Mouse (Mus musculus): Measurements from ENCODE around the gene Gm42674. TPM values are rescaled to one million over a fixed set of nuclear protein-coding genes. Genes with fewer than 3 reads are reported as not detected.

The Gm42674 gene
- polyA plus RNA-seq, 1 experiment from 2014 or later: not detected

DNA sequence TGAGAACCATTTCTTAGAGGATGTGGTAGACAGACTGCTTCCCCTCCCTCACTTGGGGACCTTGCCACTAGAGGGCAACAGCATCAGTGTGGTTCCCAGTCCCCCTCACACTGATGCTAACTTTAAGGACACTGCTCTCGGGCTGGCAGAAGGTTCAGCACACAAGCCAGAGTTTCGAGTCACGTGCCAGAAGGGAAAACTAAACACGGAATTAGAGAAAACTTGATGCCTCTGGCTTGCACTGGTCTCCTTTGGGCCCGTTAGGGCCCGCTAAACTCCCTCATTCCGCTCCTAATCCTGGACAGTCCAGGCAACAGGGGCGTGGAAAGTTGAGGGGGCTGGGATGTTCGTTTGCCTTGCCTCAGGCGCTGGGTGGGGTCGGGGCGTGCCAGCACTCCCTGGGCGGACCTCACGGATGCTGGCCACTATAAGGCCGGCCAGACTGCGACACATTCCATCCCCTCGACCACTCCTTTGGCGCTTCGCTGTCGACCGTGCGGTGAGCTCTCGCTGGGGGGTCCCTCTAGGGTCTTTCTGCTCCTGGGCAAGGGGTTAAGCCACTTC, 11.1 kb downstream of the Gm42674 start, which contains the start of gene S100a6:
Gene S100a6 (plus strand): TSS at position 155 of the 564 bp plus-strand sequence.
- WGBS: 1% methylated on average over 23 of the region's 23 CpGs
- Histone ChIP-seq H3K36me3 (ENCODE audit: control insufficient read depth, insufficient read depth, low read length) (no peaks in the 10 kb centered on the region), H3K9ac (replicated peaks; ENCODE audit: low read depth, low read length) (no peak within 1 kb of the TSS)

DNA sequence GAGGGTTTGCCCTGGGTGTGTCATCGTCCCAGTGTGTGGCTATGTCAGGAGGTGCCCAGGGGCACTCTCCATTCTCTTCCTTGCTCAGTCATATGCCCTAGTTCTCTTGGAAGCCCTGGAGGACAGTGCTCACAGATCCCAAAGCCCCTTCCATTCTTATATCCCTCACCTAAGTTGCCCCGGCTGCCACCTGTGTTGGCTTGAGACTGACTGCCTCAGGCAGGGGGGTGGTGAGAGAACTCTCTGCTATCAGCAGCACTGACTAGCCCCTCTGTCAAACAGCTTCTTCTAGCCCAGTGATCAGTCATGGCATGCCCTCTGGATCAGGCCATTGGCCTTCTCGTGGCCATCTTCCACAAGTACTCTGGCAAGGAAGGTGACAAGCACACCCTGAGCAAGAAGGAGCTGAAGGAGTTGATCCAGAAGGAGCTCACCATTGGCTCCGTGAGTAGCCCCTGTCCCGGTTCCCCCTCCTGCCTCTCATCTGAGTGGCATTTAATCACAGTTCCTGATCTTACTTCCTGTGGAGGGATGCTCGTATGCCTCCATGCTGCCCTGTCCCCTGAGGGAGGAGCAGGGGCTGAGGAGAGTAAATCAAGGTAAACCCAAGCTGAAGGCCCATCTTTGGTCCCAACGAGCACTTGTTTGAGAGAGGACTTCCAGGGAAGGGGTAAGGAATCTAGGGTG, 11.9 kb downstream of the Gm42674 start:
- no peaks in the 10 kb centered on the region for H3K27me3 ChIP-seq (ENCODE audit: control insufficient read depth, insufficient read depth, low read length)
- no peaks in the 10 kb centered on the region; the same call in 1 of the 2 replicates for H3K4me1 ChIP-seq (ENCODE audit: control insufficient read depth, insufficient read depth, low read length)
- H3K9ac ChIP-seq (replicated peaks; ENCODE audit: low read depth, low read length): no peak overlapping the region
- no peak overlapping the region for H3K27ac ChIP-seq (ENCODE audit: low read depth, low read length)
- no peaks in the 10 kb centered on the region for H3K36me3 ChIP-seq (ENCODE audit: control insufficient read depth, insufficient read depth, low read length)
- H3K4me3 ChIP-seq (ENCODE audit: low read depth, low read length): no peak overlapping the region
- WGBS: 75% methylated on average over 7 of the region's 7 CpGs
- H3K9me3 ChIP-seq (ENCODE audit: control insufficient read depth, low read length): no peaks in the 10 kb centered on the region
- no peak for ATAC-seq (ENCODE audit: low read depth)
- H3K4me2 ChIP-seq (ENCODE audit: low read depth, low read length): peak overlapping the region; percentile 51; the same call in 1 of the 2 replicates

More for the DNA sequence above, 11.1 kb downstream of the Gm42674 start, which contains the start of gene S100a6:
- H3K27me3 ChIP-seq (ENCODE audit: control insufficient read depth, insufficient read depth, low read length): no peaks in the 10 kb centered on the region
- ATAC-seq (ENCODE audit: low read depth): peak; percentile 76; the same call in 1 of the 2 replicates
- no peaks in the 10 kb centered on the region for H3K9me3 ChIP-seq (ENCODE audit: control insufficient read depth, low read length)
- no peak within 1 kb of the TSS for H3K27ac ChIP-seq (ENCODE audit: low read depth, low read length)
- H3K4me1 ChIP-seq (ENCODE audit: control insufficient read depth, insufficient read depth, low read length): no peaks in the 10 kb centered on the region; the same call in 1 of the 2 replicates
- H3K4me3 ChIP-seq (ENCODE audit: low read depth, low read length): peak within 1 kb of the TSS; percentile 22; the same call in 1 of the 2 replicates
- peak within 1 kb of the TSS; percentile 51 for H3K4me2 ChIP-seq (ENCODE audit: low read depth, low read length)

DNA sequence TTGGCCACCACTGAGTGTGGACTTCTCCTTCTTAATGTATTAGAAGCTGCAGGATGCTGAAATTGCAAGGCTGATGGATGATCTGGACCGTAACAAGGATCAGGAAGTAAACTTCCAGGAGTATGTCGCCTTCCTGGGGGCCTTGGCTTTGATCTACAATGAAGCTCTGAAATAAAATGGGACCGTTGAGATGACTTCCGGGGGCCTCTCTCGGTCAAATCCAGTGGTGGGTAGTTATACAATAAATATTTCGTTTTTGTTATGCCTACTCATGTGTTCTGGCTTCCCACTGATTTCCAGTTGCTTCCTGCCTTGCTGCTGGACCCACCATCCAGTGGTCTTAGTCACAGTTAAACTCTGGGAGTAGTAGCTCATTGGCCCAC, 12.4 kb downstream of the Gm42674 start:
- Histone ChIP-seq H3K36me3 (ENCODE audit: control insufficient read depth, insufficient read depth, low read length) (no peaks in the 10 kb centered on the region), H3K9me3 (ENCODE audit: control insufficient read depth, low read length) (no peaks in the 10 kb centered on the region), H3K4me1 (ENCODE audit: control insufficient read depth, insufficient read depth, low read length) (no peaks in the 10 kb centered on the region; the same call in 1 of the 2 replicates), H3K9ac (replicated peaks; ENCODE audit: low read depth, low read length) (no peak overlapping the region), H3K4me3 (ENCODE audit: low read depth, low read length) (no peak overlapping the region), H3K27ac (ENCODE audit: low read depth, low read length) (no peak overlapping the region), H3K27me3 (ENCODE audit: control insufficient read depth, insufficient read depth, low read length) (no peaks in the 10 kb centered on the region), H3K4me2 (ENCODE audit: low read depth, low read length) (no peak overlapping the region)
- no peak for ATAC-seq (ENCODE audit: low read depth)
- WGBS: 85% methylated on average over 6 of the region's 6 CpGs

DNA sequence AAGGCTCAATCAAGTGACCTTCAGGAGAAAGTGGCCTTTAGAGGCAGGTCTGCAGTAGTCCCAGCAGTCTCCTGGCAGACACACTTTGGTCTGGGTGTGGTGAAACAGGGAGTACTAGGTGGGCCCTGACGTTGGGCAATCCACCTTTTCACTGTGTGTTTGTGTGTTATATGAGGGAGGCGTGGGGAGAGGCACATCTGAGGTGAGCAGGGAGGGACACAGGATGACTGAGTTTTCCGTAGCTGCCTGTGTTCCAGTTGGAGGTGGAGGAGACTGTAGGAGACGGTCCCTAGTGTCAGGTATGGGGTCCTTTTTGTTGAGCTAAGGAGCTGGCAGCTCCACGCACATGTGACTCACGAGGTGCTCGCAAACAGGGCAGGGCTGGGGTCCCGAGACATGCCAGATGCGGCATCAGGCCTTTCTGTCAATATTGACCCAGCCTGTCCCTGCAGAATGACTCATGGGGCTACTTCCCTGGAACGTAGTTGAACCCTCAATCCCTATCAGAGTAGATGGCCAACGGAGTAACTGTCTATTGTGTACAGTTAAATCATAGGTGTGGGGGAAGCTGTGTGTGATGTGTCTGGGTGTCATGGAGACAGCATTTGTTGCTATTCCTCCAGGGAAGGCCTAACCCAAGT, 13.0 kb downstream of the Gm42674 start:
- Histone ChIP-seq H3K27me3 (ENCODE audit: control insufficient read depth, insufficient read depth, low read length) (no peaks in the 10 kb centered on the region), H3K27ac (ENCODE audit: low read depth, low read length) (no peak overlapping the region), H3K9ac (replicated peaks; ENCODE audit: low read depth, low read length) (no peak overlapping the region), H3K4me2 (ENCODE audit: low read depth, low read length) (no peak overlapping the region), H3K4me3 (ENCODE audit: low read depth, low read length) (no peak overlapping the region), H3K4me1 (ENCODE audit: control insufficient read depth, insufficient read depth, low read length) (no peaks in the 10 kb centered on the region; the same call in 1 of the 2 replicates), H3K9me3 (ENCODE audit: control insufficient read depth, low read length) (no peaks in the 10 kb centered on the region), H3K36me3 (ENCODE audit: control insufficient read depth, insufficient read depth, low read length) (no peaks in the 10 kb centered on the region)
- ATAC-seq (ENCODE audit: low read depth): no peak
- WGBS: 81% methylated on average over 11 of the region's 11 CpGs

DNA sequence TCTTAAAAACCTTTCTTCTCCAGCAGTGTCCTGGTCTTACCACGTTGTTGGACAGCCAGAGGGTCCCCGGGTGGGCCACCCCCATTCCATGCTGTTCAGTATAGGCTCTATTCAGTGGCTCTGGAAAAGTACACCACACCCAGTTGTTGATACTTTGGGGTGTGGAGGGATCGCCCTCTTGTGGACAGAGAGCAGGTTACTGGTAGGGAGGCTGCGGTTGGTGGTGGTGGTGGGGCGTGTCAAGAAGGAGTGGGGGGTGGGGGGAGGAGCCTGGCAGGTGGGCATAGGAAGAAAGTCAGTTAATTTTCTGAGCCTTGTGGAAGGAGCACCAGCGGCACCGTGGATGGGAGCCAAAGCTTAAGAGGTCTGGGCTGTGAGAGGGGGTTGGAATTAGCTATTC, 13.7 kb downstream of the Gm42674 start:
- Histone ChIP-seq H3K27ac (ENCODE audit: low read depth, low read length) (no peak overlapping the region), H3K4me1 (ENCODE audit: control insufficient read depth, insufficient read depth, low read length) (no peaks in the 10 kb centered on the region; the same call in 1 of the 2 replicates), H3K9ac (replicated peaks; ENCODE audit: low read depth, low read length) (no peak overlapping the region), H3K27me3 (ENCODE audit: control insufficient read depth, insufficient read depth, low read length) (no peaks in the 10 kb centered on the region), H3K9me3 (ENCODE audit: control insufficient read depth, low read length) (no peaks in the 10 kb centered on the region), H3K4me3 (ENCODE audit: low read depth, low read length) (no peak overlapping the region), H3K4me2 (ENCODE audit: low read depth, low read length) (no peak overlapping the region), H3K36me3 (ENCODE audit: control insufficient read depth, insufficient read depth, low read length) (no peaks in the 10 kb centered on the region)
- ATAC-seq (ENCODE audit: low read depth): peak; percentile 71; the same call in 1 of the 2 replicates
- 14% methylated on average over 7 of the region's 7 CpGs for WGBS

DNA sequence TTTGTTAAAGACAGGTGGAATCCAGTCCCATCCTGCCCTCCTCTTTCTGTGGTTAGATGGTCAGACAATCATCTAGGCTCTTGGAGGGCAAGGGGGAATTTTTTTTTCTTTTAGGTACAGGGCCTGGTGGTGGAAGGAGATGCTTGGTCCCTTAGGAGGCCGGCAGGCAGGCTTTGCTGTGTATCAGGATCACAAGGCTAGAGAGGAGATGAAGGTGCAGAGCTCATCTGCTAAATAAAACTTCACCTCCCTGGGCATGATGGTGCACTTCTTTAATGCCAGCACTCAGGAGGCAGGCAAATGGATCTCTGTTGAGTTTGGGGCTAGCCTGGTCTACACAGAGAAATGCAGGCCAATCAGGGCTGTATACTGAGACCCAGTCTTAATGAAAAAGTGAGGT, 14.2 kb downstream of the Gm42674 start:
- Histone ChIP-seq H3K9ac (replicated peaks; ENCODE audit: low read depth, low read length) (no peak overlapping the region), H3K36me3 (ENCODE audit: control insufficient read depth, insufficient read depth, low read length) (no peaks in the 10 kb centered on the region), H3K4me1 (ENCODE audit: control insufficient read depth, insufficient read depth, low read length) (no peaks in the 10 kb centered on the region; the same call in 1 of the 2 replicates), H3K27me3 (ENCODE audit: control insufficient read depth, insufficient read depth, low read length) (no peaks in the 10 kb centered on the region), H3K4me3 (ENCODE audit: low read depth, low read length) (no peak overlapping the region), H3K9me3 (ENCODE audit: control insufficient read depth, low read length) (no peaks in the 10 kb centered on the region), H3K4me2 (ENCODE audit: low read depth, low read length) (no peak overlapping the region), H3K27ac (ENCODE audit: low read depth, low read length) (no peak overlapping the region)
- ATAC-seq (ENCODE audit: low read depth): no peak
- 67% methylated on average over 1 of the region's 1 CpGs for WGBS

DNA sequence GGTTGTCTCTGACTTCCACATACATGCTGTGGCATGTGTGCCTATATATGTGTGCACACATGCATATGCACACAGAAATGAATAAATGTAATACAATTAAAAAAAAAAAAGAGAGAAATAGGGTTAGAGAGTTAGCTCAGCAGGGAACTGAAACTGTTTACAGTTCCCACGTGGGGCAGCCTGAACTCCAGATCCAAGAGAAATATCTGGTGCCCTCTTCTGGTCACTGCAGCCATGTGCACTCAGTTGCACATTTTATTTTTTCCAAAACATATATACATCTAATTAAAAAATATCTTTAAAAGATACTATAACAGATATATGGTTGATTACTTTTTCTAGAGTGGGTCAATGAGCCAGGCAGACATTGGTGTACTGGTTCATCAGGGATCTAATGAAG, 15.9 kb downstream of the Gm42674 start:
- H3K9me3 ChIP-seq (ENCODE audit: control insufficient read depth, low read length): no peaks in the 10 kb centered on the region
- H3K9ac ChIP-seq (replicated peaks; ENCODE audit: low read depth, low read length): no peak overlapping the region
- 25% methylated on average over 1 of the region's 1 CpGs for WGBS
- H3K4me3 ChIP-seq (ENCODE audit: low read depth, low read length): no peak overlapping the region
- H3K27ac ChIP-seq (ENCODE audit: low read depth, low read length): no peak overlapping the region
- H3K4me1 ChIP-seq (ENCODE audit: control insufficient read depth, insufficient read depth, low read length): no peaks in the 10 kb centered on the region; the same call in 1 of the 2 replicates
- H3K27me3 ChIP-seq (ENCODE audit: control insufficient read depth, insufficient read depth, low read length): no peaks in the 10 kb centered on the region
- no peak overlapping the region for H3K4me2 ChIP-seq (ENCODE audit: low read depth, low read length)
- no peaks in the 10 kb centered on the region for H3K36me3 ChIP-seq (ENCODE audit: control insufficient read depth, insufficient read depth, low read length)
- ATAC-seq (ENCODE audit: low read depth): no peak

DNA sequence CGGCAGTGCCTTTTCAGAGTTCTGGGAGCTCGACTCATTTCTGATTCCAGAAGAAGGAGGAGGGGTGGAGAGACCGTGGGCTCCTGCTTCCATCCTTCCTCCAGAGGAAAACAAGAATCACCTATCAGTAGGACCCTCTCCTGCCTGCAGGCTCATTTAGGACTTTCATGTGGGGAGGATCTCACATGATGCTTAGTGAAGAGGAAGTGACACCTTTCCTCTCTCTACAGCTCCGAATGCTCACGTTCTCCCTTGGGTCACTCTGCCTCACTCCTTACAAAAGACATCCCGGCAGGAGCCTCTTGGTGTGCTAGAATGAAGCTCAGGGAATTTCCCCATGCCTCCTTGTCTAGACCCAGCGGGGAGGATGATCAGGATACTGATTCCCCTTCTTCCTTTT, 19.8 kb downstream of the Gm42674 start:
- Histone ChIP-seq H3K9me3 (ENCODE audit: control insufficient read depth, low read length) (no peaks in the 10 kb centered on the region), H3K4me1 (ENCODE audit: control insufficient read depth, insufficient read depth, low read length) (peaks cover 8% of the 10 kb centered on the region; the same call in 1 of the 2 replicates), H3K9ac (replicated peaks; ENCODE audit: low read depth, low read length) (no peak overlapping the region), H3K4me3 (ENCODE audit: low read depth, low read length) (no peak overlapping the region), H3K36me3 (ENCODE audit: control insufficient read depth, insufficient read depth, low read length) (no peaks in the 10 kb centered on the region), H3K27ac (ENCODE audit: low read depth, low read length) (no peak overlapping the region), H3K4me2 (ENCODE audit: low read depth, low read length) (no peak overlapping the region), H3K27me3 (ENCODE audit: control insufficient read depth, insufficient read depth, low read length) (no peaks in the 10 kb centered on the region)
- no peak for ATAC-seq (ENCODE audit: low read depth)
- 64% methylated on average over 7 of the region's 7 CpGs for WGBS

Measured in neural tube, embryonic 14.5 days (tissue).